Mouse (Mus musculus) megakaryocyte, embryonic 14.5 days (primary cell): Measurements from ENCODE around the gene Phf21b. TPM values are rescaled to one million over a fixed set of nuclear protein-coding genes. Genes with fewer than 3 reads are reported as not detected.

Experiments used
- H3K27me3 ChIP-seq: replicated peaks from 2 replicates; pipeline ENCODE3; 2012; ENCODE audit warnings: inconsistent platforms
- H3K36me3 ChIP-seq: replicated peaks from 2 replicates; pipeline ENCODE3; 2012; ENCODE audit warnings: low read length, inconsistent platforms, mixed read lengths
- H3K4me1 ChIP-seq: 2 replicates; pipeline ENCODE4 v1.6.1; 2012; ENCODE audit warnings: inconsistent platforms
- H3K4me3 ChIP-seq: replicated peaks from 2 replicates; pipeline ENCODE3; 2012; ENCODE audit warnings: moderate library complexity, mild to moderate bottlenecking, inconsistent platforms
- H3K9me3 ChIP-seq: 2 replicates; pipeline ENCODE4 v1.6.1; 2012; ENCODE audit warnings: inconsistent platforms
- FLI1 ChIP-seq: IDR thresholded peaks from 2 replicates; pipeline ENCODE4 v1.6.1; 2012; ENCODE audit warnings: low read length, inconsistent platforms, mixed read lengths
- GATA1 ChIP-seq: IDR thresholded peaks from 3 replicates; pipeline ENCODE4 v1.6.1; 2012; ENCODE audit warnings: mixed read lengths, low read length, inconsistent platforms, borderline replicate concordance
- polyA plus RNA-seq: library from polyadenylated mRNA; stranded (reverse); fragments of >175 nt; gene quantifications from 2 replicates; pipeline ENCODE4 v1.2.3, GENCODE M21; 2012; ENCODE audit warnings: low replicate concordance; ENCODE audit not compliant: insufficient read depth

Gene Phf21b
- polyA plus RNA-seq, 1 experiment, result 1.2 TPM

DNA sequence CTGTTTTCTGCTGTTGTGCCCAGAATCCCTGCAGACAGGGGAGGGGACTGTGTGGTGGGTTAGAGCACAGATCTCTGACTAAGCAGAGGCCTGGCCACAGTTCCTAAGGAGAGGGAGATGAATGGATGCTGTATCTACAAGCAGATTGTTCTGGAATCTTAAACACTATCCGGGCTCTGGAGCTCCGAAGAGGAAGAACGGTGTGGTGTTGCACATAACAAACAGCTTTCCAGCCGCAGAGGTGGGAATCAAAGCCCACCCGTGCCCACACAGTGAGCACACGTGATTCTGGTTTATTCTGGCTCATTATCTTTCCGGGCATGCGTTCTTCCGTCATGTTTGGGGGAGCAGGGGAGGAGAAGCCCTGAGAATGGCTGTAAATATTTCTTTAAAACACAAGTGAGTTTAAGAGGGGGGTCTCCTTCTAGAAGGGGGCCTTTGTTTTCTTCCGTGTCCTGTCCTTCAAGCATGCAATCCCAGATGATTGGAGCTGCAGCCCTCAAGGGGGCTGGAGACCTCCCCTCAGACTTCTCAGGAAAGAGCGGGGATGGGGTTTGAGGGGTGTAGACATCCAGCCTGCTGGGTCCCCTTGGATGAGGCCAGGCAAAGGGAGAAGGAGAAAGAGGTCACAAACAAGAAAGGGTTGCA, 119.4 kb downstream of the Phf21b start:
- TF ChIP-seq FLI1, result no peak
- no peak for TF ChIP-seq GATA1
- no peaks in the 10 kb centered on the region for H3K4me1 ChIP-seq
- no peaks in the 10 kb centered on the region for H3K9me3 ChIP-seq
- no peak overlapping the region for H3K4me3 ChIP-seq
- H3K36me3 ChIP-seq, result no peaks in the 10 kb centered on the region
- H3K27me3 ChIP-seq, result peaks cover 41% of the 10 kb centered on the region

Other genes with a start within 250 kb of the Phf21b start
- gene Prr5, start 186.4 kb downstream of the Phf21b start, polyA plus RNA-seq, result 6.3 and 8.8 TPM in 2 replicates
- gene Arhgap8, start 136.0 kb downstream of the Phf21b start, polyA plus RNA-seq, result 0.91 TPM in 1 of 2 replicates, not detected in the other
- gene Gm29666, start 64.0 kb upstream of the Phf21b start, polyA plus RNA-seq, result 0.04 TPM in 1 of 2 replicates, not detected in the other
- 4.6 and 10.5 TPM in 2 replicates for gene Nup50, start 67.4 kb upstream of the Phf21b start, polyA plus RNA-seq
- 17.6 and 21.8 TPM in 2 replicates for gene 5031439G07Rik, start 132.5 kb upstream of the Phf21b start, polyA plus RNA-seq
- not detected in 2 replicates for gene Upk3a, start 161.1 kb upstream of the Phf21b start, polyA plus RNA-seq
- gene Fam118a, start 172.9 kb upstream of the Phf21b start, polyA plus RNA-seq, result 0.97 TPM in 1 of 2 replicates, not detected in the other